Mouse (Mus musculus) intestine, embryonic 15.5 days (tissue): ENCODE data around the gene Vmn1r194. TPM values are rescaled to one million over a fixed set of nuclear protein-coding genes. Genes with fewer than 3 reads are reported as not detected.
"Not testable (repeated sequence)": the region's sequence is repeated elsewhere in the genome, so short reads cannot be mapped to it uniquely, and the experiment has no call there.

Experiments used
- ATAC-seq: fragments of 200-750 bp; cut with Nextera tagmentation; 2 replicates; pipeline ENCODE4 v1.8.0; 2017; ENCODE audit warnings: moderate TSS enrichment, moderate library complexity
- H3K27ac ChIP-seq: fragments of 300-500 bp; sonication (generic); 2 replicates; pipeline ENCODE4 v1.5.1; 2015; ENCODE audit warnings: mild to moderate bottlenecking, inconsistent platforms
- H3K27me3 ChIP-seq: fragments of 300-500 bp; sonication (generic); replicated peaks from 2 replicates; pipeline ENCODE4 v1.6.1; 2015; ENCODE audit warnings: inconsistent platforms
- H3K36me3 ChIP-seq: fragments of 300-500 bp; sonication (generic); 2 replicates; pipeline ENCODE4 v1.6.1; 2015; ENCODE audit warnings: inconsistent platforms
- H3K4me1 ChIP-seq: fragments of 300-500 bp; sonication (generic); replicated peaks from 2 replicates; pipeline ENCODE4 v1.6.1; 2015; ENCODE audit warnings: inconsistent platforms
- H3K4me2 ChIP-seq: fragments of 300-500 bp; sonication (generic); replicated peaks from 2 replicates; pipeline ENCODE4 v1.6.1; 2015; ENCODE audit warnings: mild to moderate bottlenecking, inconsistent platforms
- H3K4me3 ChIP-seq: fragments of 300-500 bp; sonication (generic); replicated peaks from 2 replicates; pipeline ENCODE4 v1.5.1; 2015; ENCODE audit warnings: inconsistent platforms
- H3K9ac ChIP-seq: fragments of 300-500 bp; sonication (generic); 2 replicates; pipeline ENCODE4 v1.6.1; 2015; ENCODE audit warnings: inconsistent platforms
- H3K9me3 ChIP-seq: fragments of 300-500 bp; sonication (generic); 2 replicates; pipeline ENCODE4 v1.6.1; 2016; ENCODE audit warnings: inconsistent platforms
- WGBS: fragments of 180-500 bp; shearing (Covaris S2); methylation state at CpG from one replicate; pipeline ENCODE4 v1.1.7; 2015; 5-methylcytosine and 5-hydroxymethylcytosine counted together
- polyA plus RNA-seq: library from polyadenylated mRNA; unstranded; fragments of >200 nt; fragmentation: Nextera tagmentation; extraction: Ambion mirVana; gene quantifications from 2 replicates; pipeline ENCODE4 v1.2.1, GENCODE M21; 2015

Vmn1r194 gene
- not detected in 2 replicates for polyA plus RNA-seq

- Histone ChIP-seq H3K4me1 (no peaks in the 10 kb centered on the region), H3K9ac (no peak within 1 kb of the TSS), H3K27ac (no peak within 1 kb of the TSS), H3K27me3 (no peaks in the 10 kb centered on the region), H3K4me3 (no peak within 1 kb of the TSS), H3K9me3 (no peaks in the 10 kb centered on the region), H3K4me2 (no peak within 1 kb of the TSS), H3K36me3 (no peaks in the 10 kb centered on the region)
- 36% methylated on average over 1 of the region's 1 CpGs for WGBS
- ATAC-seq: no peak
Observed at GRCm38 (mm10) chr13:22243915-22244314, at the start of gene Vmn1r194. TSS of gene Vmn1r194 (plus strand) at chr13:22244215.

DNA sequence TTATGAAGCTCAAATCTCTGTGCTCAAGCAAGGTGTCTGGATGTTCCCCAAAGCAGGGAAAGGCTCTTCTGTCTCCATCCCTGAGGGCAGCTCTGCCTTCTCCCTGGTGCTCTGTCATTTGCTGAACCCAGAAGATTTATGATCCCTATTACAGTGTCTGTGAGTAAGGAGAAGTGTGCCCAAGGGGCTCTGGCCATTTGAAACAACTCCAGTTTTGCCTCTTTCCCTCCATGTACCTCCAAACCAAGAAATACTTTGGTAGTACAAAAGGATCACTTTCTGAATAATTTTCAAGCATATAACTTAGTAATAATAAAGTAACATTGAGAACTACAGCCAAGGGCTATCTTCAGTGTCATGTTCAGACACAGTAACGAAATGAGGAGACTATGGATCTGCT lies 21.0 kb upstream of the Vmn1r194 start, which contains the start of gene Vmn1r193:
TSS of gene Vmn1r193 (minus strand) at position 101 of the 400 bp plus-strand sequence.
- ATAC-seq, H3K4me2 ChIP-seq, H3K36me3 ChIP-seq, H3K9me3 ChIP-seq, H3K27ac ChIP-seq, H3K4me3 ChIP-seq, H3K9ac ChIP-seq, H3K4me1 ChIP-seq, H3K27me3 ChIP-seq: not testable (repeated sequence)
- 78% methylated on average over 1 of the region's 1 CpGs for WGBS

- not testable (repeated sequence) for H3K9ac ChIP-seq, H3K4me2 ChIP-seq, H3K36me3 ChIP-seq, H3K9me3 ChIP-seq, ATAC-seq, H3K27me3 ChIP-seq, H3K4me1 ChIP-seq, H3K4me3 ChIP-seq, H3K27ac ChIP-seq
- 91% methylated on average over 1 of the region's 1 CpGs for WGBS
Observed at GRCm38 (mm10) chr13:22270222-22270621, 26.2 kb downstream of the Vmn1r194 start, which contains the start of gene Vmn1r195. TSS of gene Vmn1r195 (plus strand) at chr13:22270522.

GRCm38 (mm10) chr13:22271721-22272120 lies 27.7 kb downstream of the Vmn1r194 start:
- Histone ChIP-seq H3K27ac (no peak overlapping the region), H3K9ac (no peak overlapping the region), H3K4me1 (no peaks in the 10 kb centered on the region), H3K4me3 (no peak overlapping the region), H3K27me3 (no peaks in the 10 kb centered on the region), H3K36me3 (no peaks in the 10 kb centered on the region), H3K4me2 (no peak overlapping the region), H3K9me3 (no peaks in the 10 kb centered on the region)
- WGBS: 43% methylated on average over 2 of the region's 2 CpGs
- no peak for ATAC-seq

DNA sequence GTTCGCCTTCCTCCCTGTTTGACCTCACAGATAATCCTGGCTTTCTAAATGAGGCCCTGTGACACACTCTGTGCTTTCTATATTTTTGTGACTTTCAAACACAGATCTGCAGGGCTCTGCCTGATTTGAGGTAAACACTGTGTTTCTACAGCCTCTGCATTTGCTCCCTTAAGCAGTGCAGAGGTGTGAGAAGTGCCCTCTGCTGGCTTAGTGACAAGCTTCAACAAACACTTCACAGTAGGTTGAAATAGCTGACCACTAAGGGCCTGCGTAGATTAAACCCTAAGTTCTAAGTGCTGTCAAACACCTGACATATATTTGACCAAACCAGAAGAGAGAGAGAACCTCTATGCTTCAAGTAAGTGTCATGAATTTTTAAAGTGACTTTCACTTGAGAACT lies 40.6 kb downstream of the Vmn1r194 start:
- 68% methylated on average over 2 of the region's 2 CpGs for WGBS

GRCm38 (mm10) chr13:22289620-22290019 lies 45.6 kb downstream of the Vmn1r194 start, which contains the start of gene Vmn1r196:
TSS of gene Vmn1r196 (plus strand) at chr13:22289920.
- Histone ChIP-seq H3K27ac (no peak within 1 kb of the TSS), H3K27me3 (no peaks in the 10 kb centered on the region), H3K36me3 (no peaks in the 10 kb centered on the region), H3K4me3 (no peak within 1 kb of the TSS), H3K9me3 (no peaks in the 10 kb centered on the region), H3K4me1 (no peaks in the 10 kb centered on the region), H3K4me2 (no peak within 1 kb of the TSS), H3K9ac (no peak within 1 kb of the TSS)
- no peak for ATAC-seq
- WGBS: 81% methylated on average over 2 of the region's 2 CpGs

More for the DNA sequence above, 40.6 kb downstream of the Vmn1r194 start:
- H3K4me3 ChIP-seq: no peak overlapping the region
- no peak overlapping the region for H3K27ac ChIP-seq
- H3K4me2 ChIP-seq: no peak overlapping the region
- no peaks in the 10 kb centered on the region for H3K27me3 ChIP-seq
- H3K36me3 ChIP-seq: no peaks in the 10 kb centered on the region
- no peaks in the 10 kb centered on the region for H3K4me1 ChIP-seq
- no peaks in the 10 kb centered on the region for H3K9me3 ChIP-seq
- no peak for ATAC-seq
- H3K9ac ChIP-seq: no peak overlapping the region

Other genes starting within 250 kb of the Vmn1r194 start
- 1.4 and 1.5 TPM in 2 replicates for gene Prss16, start 234.5 kb upstream of the Vmn1r194 start, polyA plus RNA-seq
- gene Hist1h2ah, start 208.6 kb upstream of the Vmn1r194 start, polyA plus RNA-seq: 3.0 and 7.8 TPM in 2 replicates
- 5.0 and 5.8 TPM in 2 replicates for gene Hist1h2bk, start 208.3 kb upstream of the Vmn1r194 start, polyA plus RNA-seq
- 21.0 and 23.6 TPM in 2 replicates for gene Hist1h4i, start 202.9 kb upstream of the Vmn1r194 start, polyA plus RNA-seq
- gene Hist1h2ag, start 201.3 kb upstream of the Vmn1r194 start, polyA plus RNA-seq: 23.9 and 40.6 TPM in 2 replicates
- gene Hist1h2bj, start 201.0 kb upstream of the Vmn1r194 start, polyA plus RNA-seq: 9.6 and 9.9 TPM in 2 replicates
- gene Vmn1r188, start 159.8 kb upstream of the Vmn1r194 start, polyA plus RNA-seq: not detected in 2 replicates
- gene Vmn1r189, start 138.4 kb upstream of the Vmn1r194 start, polyA plus RNA-seq: not detected in 2 replicates
- not detected in 2 replicates for gene Vmn1r191, start 60.2 kb upstream of the Vmn1r194 start, polyA plus RNA-seq
- gene Vmn1r192, start 53.1 kb upstream of the Vmn1r194 start, polyA plus RNA-seq: not detected in 2 replicates
- gene Vmn1r193, start 21.1 kb upstream of the Vmn1r194 start, polyA plus RNA-seq: not detected in 2 replicates
- gene Vmn1r195, start 26.3 kb downstream of the Vmn1r194 start, polyA plus RNA-seq: not detected in 2 replicates
- gene Vmn1r196, start 45.7 kb downstream of the Vmn1r194 start, polyA plus RNA-seq: not detected in 2 replicates
- gene Vmn1r197, start 80.4 kb downstream of the Vmn1r194 start, polyA plus RNA-seq: not detected in 2 replicates
- gene Vmn1r198, start 106.1 kb downstream of the Vmn1r194 start, polyA plus RNA-seq: not detected in 2 replicates
- gene Vmn1r199, start 135.6 kb downstream of the Vmn1r194 start, polyA plus RNA-seq: not detected in 2 replicates
- not detected in 2 replicates for gene Vmn1r200, start 146.2 kb downstream of the Vmn1r194 start, polyA plus RNA-seq
- not detected in 2 replicates for gene Vmn1r201, start 227.7 kb downstream of the Vmn1r194 start, polyA plus RNA-seq